Mouse (Mus musculus): ENCODE measurements around the gene Iqsec1.

The Iqsec1 gene

GRCm38 (mm10) chr6:90988648-90989317 lies at the start of gene Iqsec1:
Gene Iqsec1 (minus strand): TSS chr6:90988685.
- peak; percentile 93 to 94 for DNase-seq (ENCODE audit: low spot score in 2 of 2)

- DNase-seq (ENCODE audit: low spot score in 2 of 2), result no peak
Observed at GRCm38 (mm10) chr6:91028256-91028655, 39.8 kb upstream of the Iqsec1 start.

- no peak for DNase-seq (ENCODE audit: low spot score in 2 of 2)
Observed at GRCm38 (mm10) chr6:91020810-91021209, 32.3 kb upstream of the Iqsec1 start.

- no peak for DNase-seq (ENCODE audit: low spot score in 2 of 2)
Observed at GRCm38 (mm10) chr6:91016600-91017230, 28.2 kb upstream of the Iqsec1 start.

GRCm38 (mm10) chr6:91014198-91014958 lies 25.9 kb upstream of the Iqsec1 start:
- DNase-seq (ENCODE audit: low spot score in 2 of 2), result no peak

- DNase-seq (ENCODE audit: low spot score in 2 of 2), result no peak
Observed at GRCm38 (mm10) chr6:91012458-91012857, 24.0 kb upstream of the Iqsec1 start.

GRCm38 (mm10) chr6:91011568-91011967 lies 23.1 kb upstream of the Iqsec1 start:
- no peak for DNase-seq (ENCODE audit: low spot score in 2 of 2)

GRCm38 (mm10) chr6:91008284-91008830 lies 19.9 kb upstream of the Iqsec1 start:
- no peak for DNase-seq (ENCODE audit: low spot score in 2 of 2)

GRCm38 (mm10) chr6:91007207-91007606 lies 18.7 kb upstream of the Iqsec1 start:
- DNase-seq (ENCODE audit: low spot score in 2 of 2), result no peak

- no peak for DNase-seq (ENCODE audit: low spot score in 2 of 2)
Observed at GRCm38 (mm10) chr6:91004157-91004556, 15.7 kb upstream of the Iqsec1 start.

- DNase-seq (ENCODE audit: low spot score in 2 of 2), result no peak
Observed at GRCm38 (mm10) chr6:91003310-91003995, 15.0 kb upstream of the Iqsec1 start.

GRCm38 (mm10) chr6:91001566-91001965 lies 13.1 kb upstream of the Iqsec1 start:
- DNase-seq (ENCODE audit: low spot score in 2 of 2), result no peak

- DNase-seq (ENCODE audit: low spot score in 2 of 2), result peak; percentile 47 to 53
Observed at GRCm38 (mm10) chr6:91000819-91001525, 12.5 kb upstream of the Iqsec1 start.

- DNase-seq (ENCODE audit: low spot score in 2 of 2), result no peak
Observed at GRCm38 (mm10) chr6:90999176-90999575, 10.7 kb upstream of the Iqsec1 start.

GRCm38 (mm10) chr6:90997025-90997424 lies 8.5 kb upstream of the Iqsec1 start:
- no peak for DNase-seq (ENCODE audit: low spot score in 2 of 2)

GRCm38 (mm10) chr6:90996181-90996580 lies 7.7 kb upstream of the Iqsec1 start:
- no peak for DNase-seq (ENCODE audit: low spot score in 2 of 2)

GRCm38 (mm10) chr6:90988299-90988625 lies 223 bp downstream of the Iqsec1 start:
- DNase-seq (ENCODE audit: low spot score in 2 of 2), result no peak

- DNase-seq (ENCODE audit: low spot score in 2 of 2), result peak; percentile 42 to 51
Observed at GRCm38 (mm10) chr6:90987561-90988298, 755 bp downstream of the Iqsec1 start.

- DNase-seq (ENCODE audit: low spot score in 2 of 2), result no peak
Observed at GRCm38 (mm10) chr6:90984101-90984500, 4.4 kb downstream of the Iqsec1 start.

- peak in 1 of 2 experiments; percentile 53 for DNase-seq (ENCODE audit: low spot score in 2 of 2)
Observed at GRCm38 (mm10) chr6:90974279-90974678, 14.2 kb downstream of the Iqsec1 start.

Measured in right cerebral cortex, postnatal 10 days (tissue).